Mouse (Mus musculus): ENCODE measurements around the gene Ephb2.
A peak's percentile ranks its signal among the peaks of the same experiment; 100 is the strongest.

Gene Ephb2

DNA sequence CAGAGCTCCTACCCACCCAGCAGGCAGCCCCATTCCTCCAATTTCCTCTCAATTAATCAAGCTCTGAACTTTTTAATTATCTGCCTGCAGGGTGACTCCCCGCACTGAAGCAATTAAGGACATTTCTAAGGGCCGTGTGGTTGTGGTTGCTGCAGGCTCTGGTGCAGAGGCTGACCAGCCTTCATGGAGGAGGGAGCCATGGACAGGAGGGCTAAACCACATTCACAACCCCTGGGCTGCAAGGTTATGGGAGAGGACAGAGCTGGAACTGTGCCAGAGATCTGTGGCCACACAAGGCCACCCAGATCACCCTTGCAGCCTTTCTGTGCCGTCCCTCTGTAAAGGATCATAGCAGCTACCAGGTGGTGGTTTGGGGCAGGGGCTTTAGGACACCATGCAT, 131.2 kb downstream of the Ephb2 start:
- DNase-seq (ENCODE audit: extremely low spot score, low spot score) = no peak

DNA sequence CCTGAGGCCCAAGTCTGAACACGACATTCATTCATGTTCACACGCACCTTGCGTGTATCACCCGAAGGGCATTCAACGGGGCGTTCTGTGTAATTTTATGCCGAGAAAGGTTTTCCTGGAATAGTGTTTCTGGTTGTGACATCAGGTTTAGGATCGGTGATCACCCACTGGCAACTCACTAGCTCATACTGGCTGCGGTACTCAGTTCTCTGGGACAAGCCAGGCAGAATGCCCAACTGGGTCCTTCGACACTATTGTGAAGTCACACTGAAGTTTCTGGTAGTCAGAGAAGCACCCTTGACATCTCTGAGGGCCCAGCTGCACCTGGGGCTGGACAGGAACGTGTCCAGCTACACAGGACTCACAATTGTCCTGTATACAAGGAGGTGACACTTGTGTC, 132.4 kb downstream of the Ephb2 start:
- no peak for DNase-seq (ENCODE audit: extremely low spot score, low spot score)

DNA sequence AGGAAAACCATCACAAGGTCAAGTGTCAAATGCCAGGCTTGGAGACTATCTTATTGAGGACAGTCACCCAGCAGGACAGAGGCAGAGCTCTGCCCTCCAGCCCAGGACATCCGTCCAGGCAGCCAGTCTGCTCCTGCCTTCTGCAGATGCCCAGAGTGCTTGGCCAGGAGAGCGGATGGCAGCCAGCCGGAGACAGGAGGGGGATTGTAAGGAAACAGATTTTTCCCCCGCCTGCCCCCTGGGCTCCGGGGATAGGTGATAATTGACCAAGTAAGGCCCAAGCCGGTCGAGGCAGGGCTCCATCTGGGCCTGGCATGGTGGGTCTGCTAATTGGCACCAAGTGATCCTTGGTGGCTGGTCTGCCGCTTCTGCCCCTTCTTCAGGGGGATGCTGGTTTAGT, 133.3 kb downstream of the Ephb2 start:
- no peak for DNase-seq (ENCODE audit: extremely low spot score, low spot score)

DNA sequence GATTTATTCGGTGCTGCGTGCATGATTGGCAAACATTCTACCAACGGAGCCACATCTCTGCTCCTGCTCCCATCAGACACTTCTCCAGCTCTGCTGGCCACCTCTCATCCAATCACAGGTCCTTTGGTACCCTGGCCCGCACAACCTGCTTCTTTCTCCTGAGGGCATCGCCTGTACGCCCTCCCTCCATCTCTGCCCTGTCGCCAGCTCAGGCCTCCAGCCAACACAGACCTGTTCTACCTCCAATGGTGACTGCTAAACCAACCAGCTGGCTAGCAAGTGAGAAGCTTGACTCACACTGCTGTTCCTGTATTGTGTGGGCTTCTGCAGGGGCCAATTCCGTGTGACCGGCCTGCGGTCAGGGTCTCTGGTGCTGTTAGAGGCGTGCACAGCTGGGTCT, 134.6 kb downstream of the Ephb2 start:
- no peak for DNase-seq (ENCODE audit: extremely low spot score, low spot score)

DNA sequence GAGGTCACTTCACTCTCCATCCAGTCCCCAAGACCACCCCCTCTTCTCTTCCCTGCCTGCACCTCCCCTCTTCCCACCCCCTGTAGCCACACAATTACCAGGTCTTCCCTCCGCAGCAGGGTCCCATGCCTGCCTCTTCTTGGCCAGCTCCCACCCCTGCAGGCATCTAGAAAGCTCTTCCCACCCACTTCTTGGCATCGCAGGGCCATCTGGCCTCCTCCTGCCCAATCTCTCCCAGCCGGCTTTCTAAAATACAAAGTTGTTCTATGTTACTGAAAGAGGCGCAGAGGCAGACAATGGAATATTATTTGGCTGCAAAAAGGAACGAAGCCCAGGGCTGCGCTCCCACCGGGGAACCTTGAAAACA, 136.7 kb downstream of the Ephb2 start:
- no peak for DNase-seq (ENCODE audit: extremely low spot score, low spot score)

DNA sequence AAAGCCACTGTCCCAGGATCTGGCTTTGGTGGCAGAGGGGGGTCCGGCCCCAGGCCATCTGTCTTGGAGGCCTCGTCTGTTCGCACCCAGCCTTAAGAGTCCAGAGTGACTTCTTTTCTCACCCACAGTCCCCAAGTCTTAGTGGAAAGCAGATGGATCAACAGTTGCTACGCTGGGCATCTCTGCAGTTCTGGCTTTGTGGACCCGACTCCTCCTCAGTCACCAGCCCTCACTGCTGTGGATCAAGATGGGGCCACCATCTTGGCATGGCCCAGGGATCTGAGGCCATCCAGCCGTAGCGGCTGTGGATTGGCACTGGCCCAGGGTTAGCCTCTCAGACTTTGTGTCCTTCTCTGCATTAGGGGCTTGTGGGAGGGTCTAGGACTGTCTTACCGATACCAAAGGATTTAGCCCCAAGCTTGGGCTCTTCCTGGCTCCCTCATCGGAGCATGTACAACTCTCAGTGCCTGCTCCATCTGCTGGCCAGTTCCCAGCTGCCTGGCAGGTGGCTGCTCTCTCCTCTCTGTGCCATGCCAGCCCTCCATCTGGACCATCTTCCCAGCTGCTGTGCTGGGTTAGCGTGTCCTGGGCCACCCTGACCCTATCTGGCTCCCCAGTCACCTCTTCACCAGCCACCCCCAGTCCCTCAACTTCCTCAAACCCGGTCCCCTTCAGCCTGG, 137.2 kb downstream of the Ephb2 start:
- DNase-seq (ENCODE audit: extremely low spot score, low spot score) = no peak

DNA sequence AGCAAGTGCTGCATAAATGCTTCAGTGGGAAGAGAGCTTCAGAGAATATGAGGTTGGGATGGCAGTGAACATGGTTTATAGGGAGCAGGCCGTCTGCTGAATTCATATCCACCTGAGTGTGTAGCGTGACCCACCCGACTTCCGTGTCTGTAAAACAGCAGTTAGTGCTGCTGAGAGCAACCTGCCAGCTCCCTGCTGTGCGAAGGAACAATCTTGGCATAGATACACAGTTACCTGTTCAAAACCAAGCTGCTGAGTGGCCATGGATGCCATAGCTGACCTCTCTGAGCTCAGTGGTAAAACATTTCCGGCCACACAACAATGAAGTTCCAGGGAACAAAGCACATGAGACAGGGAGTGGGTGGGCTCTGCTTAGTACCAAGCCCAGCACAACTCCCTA, 138.5 kb downstream of the Ephb2 start:
- DNase-seq (ENCODE audit: extremely low spot score, low spot score) = no peak

DNA sequence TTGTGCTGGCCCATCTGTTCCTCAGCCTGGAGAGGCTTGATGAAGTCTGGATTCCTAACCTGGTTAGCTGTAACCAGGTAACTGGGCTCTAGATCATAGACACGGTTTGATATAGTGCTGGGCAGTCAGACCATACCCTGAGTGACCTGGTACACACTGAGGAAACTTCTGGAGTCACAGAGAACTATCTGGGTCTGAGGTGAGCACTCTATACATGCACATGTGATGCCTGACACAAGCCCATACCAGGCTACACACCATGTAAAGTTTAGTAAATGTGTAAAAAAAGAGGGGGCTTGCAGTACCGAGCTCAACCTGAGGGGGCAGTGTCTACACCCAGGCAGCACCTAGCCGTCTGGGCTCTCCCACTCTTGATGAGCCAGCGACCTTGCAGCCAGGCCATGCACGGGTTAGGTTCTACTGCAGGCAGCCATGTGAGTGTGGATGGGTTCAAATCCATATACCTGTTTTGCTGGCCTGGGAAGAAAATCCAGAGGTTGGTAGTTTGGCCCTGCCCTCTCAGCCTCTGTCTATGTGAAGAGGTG, 139.3 kb downstream of the Ephb2 start:
- peak; percentile 81 for DNase-seq (ENCODE audit: extremely low spot score, low spot score)

DNA sequence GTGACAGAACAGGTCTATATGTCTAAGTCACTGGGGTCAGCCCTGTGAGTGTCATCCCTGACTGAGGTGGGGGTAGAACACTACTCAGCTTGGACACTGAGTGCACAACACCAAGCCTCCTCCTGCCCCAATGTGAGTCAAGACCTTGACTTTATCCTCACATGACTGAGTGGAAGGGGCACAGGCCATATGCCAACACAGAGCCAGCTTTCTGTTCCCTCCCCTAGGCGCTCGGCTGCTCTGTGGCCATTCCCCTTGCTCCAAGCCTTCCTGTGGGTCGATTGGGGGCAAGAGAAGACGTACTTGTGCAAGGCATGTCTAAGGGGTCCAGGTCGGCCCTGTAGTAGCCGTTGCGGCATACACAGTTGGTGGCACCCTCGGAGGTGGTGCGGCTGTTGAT, 140.1 kb downstream of the Ephb2 start:
- no peak for DNase-seq (ENCODE audit: extremely low spot score, low spot score)

DNA sequence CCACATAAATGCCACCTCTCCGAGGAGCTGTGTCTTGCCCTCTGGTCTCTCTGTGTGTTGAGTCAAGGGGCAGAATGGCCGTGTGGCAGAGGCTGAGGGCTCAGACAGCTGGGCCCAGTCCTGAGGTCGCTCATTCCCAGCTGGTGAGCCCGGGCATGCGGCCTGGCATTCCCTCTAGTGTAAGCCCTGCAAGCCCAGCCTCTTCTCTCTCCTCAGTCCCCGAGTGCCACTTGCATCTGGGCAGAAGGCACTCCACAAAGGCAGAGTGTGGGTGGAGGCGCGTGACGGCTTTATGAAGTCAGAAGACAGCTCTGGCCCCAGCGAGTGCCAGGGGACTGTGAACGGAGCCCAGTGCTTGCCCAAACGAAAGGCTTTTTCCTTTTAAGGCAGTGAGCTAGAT, 145.8 kb downstream of the Ephb2 start:
- DNase-seq (ENCODE audit: extremely low spot score, low spot score) = no peak

DNA sequence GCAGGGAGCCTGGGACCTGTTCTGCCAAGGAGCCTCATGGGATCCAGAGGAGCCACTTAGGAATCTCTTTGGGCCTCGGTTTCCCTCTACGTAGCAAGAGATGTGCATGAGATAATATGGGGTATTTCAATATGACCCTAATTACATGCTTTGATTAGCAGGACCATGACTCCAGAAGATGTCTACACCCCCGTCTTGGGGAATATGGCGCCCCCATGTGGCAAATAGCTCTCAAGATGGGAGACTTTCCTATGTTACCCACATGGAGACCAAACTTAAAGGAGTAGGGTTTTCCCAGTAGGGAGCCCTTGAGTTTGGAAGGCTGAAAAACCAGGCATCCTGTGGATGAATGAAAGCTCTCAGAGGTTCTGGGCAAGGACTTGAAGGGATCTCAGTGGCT, 147.7 kb downstream of the Ephb2 start:
- DNase-seq (ENCODE audit: extremely low spot score, low spot score) = no peak

DNA sequence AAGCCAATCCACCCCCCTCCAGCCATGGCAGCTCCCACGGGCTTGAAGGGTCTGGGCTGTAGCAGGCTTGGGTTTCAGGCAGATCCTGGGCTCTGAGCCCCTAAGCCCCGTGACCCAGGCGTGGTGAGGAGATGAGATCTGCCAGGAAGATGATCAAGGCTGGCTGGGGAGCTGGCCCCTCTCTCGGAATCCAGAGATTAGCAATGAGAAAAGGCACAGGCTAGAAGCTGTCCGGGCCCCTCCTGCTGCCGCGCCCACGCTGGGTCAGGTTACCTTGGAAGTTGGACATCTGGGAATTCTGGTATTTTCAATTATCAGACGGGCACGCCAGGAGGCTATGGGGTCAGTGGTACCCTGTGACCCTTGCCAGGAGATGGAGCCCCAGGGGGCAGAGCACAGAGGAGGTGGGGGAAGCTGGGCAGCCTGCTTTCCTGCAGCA, 150.3 kb downstream of the Ephb2 start:
- peak; percentile 52 for DNase-seq (ENCODE audit: extremely low spot score, low spot score)

DNA sequence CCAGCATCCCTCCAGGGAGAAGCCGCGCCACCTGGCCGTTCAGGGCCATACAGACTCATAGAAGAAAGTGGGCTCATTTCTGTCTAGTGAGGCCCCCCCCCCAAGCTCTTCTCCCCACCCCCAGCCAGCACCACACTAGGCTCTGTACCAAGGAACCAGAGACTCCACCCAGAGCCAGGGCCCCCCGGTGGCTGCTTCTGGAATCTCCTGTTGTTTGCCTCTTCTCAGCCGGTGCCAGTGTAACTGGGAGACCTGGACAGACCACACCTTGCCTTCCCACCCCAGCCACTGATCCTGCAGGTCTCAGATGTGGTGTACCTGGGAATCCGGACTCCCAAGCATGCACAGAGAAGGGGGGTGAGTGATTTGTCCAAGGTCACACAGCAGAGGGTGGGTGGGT, 151.3 kb downstream of the Ephb2 start:
- no peak for DNase-seq (ENCODE audit: extremely low spot score, low spot score)

DNA sequence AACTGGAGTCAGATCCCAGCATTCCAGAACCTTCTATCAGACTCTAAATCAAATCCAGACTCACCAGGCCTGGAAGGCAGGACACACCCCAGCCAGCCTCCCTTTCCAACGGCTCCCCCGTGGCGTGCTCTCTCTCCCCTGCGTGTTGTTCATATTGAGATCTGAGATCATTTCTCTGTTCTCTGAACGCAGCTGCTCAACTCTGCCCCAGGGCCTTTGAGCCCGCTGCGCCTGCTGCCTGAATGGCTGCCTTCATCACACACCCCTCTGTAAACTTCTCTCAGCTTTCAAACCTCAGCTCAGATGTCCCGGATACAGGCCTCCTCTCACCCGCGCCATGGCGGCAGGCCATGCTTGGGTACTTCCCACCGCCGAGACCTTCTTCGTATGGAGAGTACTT, 155.1 kb downstream of the Ephb2 start:
- DNase-seq (ENCODE audit: extremely low spot score, low spot score) = no peak

DNA sequence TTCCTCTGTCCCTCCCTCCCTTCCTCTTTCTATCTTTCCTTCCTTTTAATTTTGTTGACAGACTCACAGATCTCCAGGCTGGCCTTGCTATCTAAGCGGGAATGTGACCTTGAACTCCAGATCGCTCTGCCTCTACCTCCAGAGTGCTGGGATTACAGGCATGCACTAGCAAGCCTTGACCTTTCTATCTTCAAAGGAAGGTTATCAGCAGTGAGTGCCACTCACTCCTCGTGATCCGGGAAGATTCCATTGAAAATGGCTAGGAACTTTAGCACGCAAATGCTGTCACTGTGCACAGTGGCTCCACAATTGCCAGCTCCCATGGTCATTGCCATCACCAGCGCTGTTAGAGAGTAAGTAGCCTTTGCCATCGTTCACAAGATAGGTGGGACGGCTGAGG, 156.6 kb downstream of the Ephb2 start:
- no peak for DNase-seq (ENCODE audit: extremely low spot score, low spot score)

DNA sequence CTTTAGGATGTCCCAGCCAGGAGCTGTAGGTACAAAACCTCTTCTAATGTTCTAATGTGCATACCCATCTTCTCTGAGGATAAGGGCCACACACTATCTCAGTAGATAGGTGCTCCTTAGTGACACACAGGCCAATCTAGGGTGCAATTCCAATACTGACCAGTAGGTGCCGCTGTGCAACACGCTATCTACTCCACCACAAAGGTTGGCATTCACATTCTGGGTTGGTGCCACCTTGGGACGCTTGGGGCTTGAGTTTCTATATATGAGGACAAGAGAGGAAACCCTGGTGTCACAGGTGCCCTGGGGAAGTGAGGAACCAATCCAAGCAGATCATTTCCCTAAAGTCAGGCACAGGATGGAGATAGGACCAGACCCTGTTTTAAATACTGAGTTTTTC, 157.3 kb downstream of the Ephb2 start:
- DNase-seq (ENCODE audit: extremely low spot score, low spot score) = peak; percentile 87

DNA sequence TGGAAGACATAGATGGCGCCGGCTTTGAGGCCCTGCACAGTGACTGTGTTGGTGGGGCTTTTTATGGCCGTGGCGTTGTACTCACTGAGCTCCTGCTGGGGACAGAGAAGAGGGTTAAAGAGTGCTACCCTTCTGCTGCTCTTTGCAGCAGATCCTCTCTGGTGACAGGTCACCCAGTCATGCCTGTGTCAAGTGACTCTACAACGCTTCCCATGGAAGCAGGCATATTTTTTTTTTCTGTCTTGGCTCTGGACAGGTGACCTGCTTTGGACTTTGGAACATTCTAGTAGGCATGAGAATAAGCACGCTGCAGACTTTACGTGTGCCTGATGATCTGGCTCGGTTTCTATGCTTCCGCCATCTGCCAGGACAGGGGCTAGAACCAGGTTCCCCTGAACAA, 160.3 kb downstream of the Ephb2 start:
- DNase-seq (ENCODE audit: extremely low spot score, low spot score) = no peak

DNA sequence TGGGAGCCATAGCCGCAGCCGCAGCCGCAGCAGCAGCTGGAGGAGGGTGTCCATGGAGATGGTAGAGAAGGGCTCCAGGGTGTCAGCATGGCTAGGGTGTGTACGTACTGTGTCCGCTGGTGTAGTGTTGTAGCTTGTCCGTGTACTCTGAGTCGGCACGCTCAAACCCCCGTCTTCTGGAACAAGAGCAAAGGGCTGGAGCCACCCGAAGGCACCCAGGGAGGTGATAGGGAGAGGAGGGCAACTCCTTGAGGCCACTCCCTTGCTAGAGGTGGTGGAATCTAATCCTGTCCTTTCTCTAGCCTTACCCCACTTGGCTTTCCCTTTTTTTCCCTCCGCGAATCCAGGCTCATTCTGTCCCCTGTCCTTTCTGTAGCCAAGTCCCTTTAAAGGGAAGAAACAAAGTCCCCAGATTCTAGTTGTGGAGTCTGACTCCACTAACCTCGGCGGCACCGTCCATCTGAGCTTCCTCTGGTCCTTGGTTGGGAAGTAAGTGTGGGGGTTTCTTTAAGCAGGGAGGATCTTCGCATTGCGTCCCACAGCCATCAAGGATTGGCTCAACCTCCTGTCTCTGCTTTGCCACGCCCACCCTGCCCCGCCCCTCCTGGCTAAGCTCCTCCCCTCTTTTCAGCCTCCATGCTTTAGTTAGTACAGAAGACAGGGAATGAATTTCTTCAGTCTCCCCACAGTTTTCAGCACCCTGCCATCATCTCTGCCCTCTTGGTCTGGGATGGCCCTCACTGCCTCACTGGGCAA, 163.3 kb downstream of the Ephb2 start:
- DNase-seq (ENCODE audit: extremely low spot score, low spot score) = no peak

DNA sequence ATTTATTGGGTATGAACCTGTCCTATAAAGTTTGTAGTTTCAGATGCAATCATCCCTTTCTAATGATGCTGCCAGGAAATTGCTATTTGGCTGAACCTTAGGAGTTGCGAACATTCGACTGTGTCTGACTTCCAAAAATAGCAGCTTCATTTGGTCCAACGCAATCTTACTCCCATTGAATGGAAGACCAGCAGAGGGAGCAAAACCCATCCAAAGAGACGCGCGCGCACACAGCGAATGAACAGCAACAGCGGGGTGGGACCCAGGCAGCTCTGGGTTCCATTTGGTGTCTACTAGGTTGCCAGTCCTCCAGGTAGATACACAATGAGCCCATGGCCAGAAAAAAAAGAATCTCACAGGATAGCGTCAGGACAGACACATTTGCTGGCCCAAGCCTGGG, 168.0 kb downstream of the Ephb2 start:
- no peak for DNase-seq (ENCODE audit: extremely low spot score, low spot score)

DNA sequence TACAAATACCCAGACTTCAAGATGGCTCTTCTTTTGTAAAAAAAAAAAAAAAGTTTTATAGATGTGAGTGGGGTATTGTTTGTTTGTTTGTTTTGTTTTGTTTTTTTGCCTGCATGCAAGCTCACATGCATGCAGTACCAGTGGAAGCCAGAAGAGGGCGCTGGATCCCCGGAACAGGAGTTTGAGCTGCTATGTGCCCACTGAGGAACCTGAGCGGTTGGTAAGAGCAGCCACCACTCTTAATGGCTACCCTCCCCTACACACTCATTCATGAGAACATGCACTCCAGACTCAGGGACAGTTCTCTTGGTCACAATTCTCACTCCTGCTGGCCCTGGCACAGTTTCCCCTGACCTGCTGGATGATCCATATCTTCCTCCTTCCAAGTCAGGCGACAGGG, 169.8 kb downstream of the Ephb2 start:
- DNase-seq (ENCODE audit: extremely low spot score, low spot score) = no peak

DNA sequence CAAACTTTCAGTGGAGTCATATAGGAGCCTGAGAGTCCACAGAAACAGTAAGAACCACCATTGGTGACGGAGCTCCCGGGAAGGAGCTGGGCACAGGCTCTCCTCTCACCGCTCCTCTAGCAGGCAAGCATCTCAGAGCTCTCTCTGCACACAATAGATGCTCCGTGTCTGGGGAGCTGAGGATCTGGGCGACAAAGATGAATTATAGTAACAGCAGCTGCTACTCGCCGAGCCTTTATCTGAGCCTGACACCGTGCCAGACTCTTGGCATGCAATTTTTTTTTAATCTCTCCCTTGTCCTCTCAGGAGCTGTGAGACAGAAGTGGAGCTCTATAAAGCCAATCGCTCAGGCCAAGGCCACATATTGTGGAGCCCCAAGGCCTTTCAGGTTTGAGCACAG, 170.7 kb downstream of the Ephb2 start:
- no peak for DNase-seq (ENCODE audit: extremely low spot score, low spot score)

DNA sequence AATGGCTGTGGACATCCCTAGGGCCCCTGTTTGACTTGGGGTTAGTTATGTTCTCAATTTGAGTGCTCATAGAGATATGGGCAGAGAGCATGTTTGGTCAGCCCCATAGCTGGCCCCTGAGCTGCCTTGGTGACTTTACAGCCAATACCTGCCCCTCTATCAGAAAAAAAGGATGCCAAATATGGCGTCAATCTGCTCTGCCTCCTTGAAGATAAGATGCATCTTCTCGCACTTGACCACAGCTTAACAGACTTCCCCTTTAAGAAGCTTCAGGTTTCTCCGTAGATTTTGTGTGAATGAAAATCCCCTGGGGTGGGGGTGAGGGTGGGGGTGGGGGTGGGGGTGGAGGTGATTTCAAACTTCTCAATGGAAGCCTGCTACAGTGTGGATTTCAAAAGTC, 177.9 kb downstream of the Ephb2 start:
- DNase-seq (ENCODE audit: extremely low spot score, low spot score) = no peak

DNA sequence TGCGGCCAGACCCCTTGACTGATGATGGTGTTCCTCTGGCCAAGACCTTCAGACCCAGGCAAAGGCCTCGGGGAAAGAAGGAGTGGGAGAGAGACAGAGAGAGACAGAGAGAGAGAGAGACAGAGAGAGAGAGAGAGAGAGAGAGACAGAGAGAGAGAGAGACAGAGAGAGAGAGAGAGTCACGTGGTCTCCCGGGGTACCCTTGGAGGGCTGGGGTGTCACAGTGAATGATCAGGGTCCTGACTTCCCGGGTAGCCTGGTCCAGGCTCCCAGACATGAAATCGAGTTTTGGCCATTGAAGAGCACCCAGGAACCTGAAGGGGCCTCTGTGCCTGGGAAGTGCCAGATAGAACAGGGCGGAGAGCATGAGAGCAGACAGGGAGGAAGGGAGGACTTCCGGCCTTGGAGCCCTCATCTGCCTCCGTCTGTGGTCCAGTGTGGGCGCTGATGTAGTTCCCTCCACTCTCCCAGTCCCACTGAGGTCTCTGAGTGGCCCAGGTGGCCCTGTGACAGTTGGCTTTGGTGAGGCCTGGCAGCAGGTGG, 182.0 kb downstream of the Ephb2 start:
- no peak for DNase-seq (ENCODE audit: extremely low spot score, low spot score)

Measured in neural tube, embryonic 10.5 days (tissue).